Mouse (Mus musculus): ENCODE data around the gene Kmt2c. TPM values are rescaled to one million over a fixed set of nuclear protein-coding genes. Genes with fewer than 3 reads are reported as not detected.

Kmt2c gene
- polyA plus RNA-seq, 1 experiment, result 42.6 TPM

DNA sequence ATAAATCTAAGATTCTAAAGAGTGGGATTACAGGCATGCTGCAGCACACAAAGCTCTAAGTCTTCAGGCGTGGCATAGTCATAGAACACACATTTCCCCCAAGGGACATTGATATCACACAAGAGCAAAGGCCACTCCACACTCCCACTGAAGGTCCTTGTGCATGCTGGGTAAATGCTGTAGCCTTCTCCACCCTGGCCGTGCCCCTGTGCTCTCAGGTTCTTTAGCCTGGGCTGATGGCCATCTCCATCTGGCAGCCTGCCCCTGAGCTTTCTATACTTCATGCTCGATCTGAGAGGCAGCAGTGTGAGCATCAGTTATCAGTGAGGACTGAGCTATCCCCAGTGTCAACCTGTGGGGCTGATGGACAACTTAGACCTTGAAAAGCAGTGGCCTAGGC, 21.2 kb upstream of the Kmt2c start:
- DNase-seq, result no peak
- no peak overlapping the region for H3K4me3 ChIP-seq (ENCODE audit: control insufficient read depth, insufficient read depth, low read length)
- no peak overlapping the region for H3K27ac ChIP-seq (ENCODE audit: control insufficient read depth, insufficient read depth, low read length)
- WGBS, result 94% methylated on average over 3 of the region's 3 CpGs
- no peak for TF ChIP-seq CTCF (IDR thresholded peaks at IDR 0.05; ENCODE audit: borderline replicate concordance, control insufficient read depth, extremely low read depth, insufficient read depth, low read length, poor library complexity)
- H3K36me3 ChIP-seq (ENCODE audit: control insufficient read depth, insufficient read depth, low read length), result no peaks in the 10 kb centered on the region
- H3K4me1 ChIP-seq (replicated peaks; ENCODE audit: control insufficient read depth, insufficient read depth, low read length), result no peaks in the 10 kb centered on the region
- H3K27me3 ChIP-seq (ENCODE audit: control insufficient read depth, insufficient read depth, low read length), result no peaks in the 10 kb centered on the region

DNA sequence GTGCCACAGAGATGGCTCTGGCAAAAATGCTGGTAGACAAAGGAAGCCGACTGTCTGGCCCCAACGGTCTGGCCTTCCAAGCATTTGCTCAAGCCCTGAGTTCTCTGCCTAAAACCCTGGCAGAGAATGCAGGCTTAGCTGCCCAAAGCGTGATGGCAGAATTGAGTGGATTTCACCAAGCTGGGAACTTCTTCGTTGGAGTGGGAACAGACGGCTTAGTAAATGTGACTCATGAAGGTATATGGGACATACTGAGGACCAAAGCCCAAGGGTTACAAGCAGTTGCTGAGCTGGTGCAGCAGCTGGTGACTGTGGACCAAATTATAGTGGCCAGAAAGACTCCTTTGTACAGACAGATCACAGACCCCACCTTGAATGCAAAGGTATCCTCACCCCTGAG, 19.0 kb upstream of the Kmt2c start:
- no peaks in the 10 kb centered on the region for H3K4me1 ChIP-seq (replicated peaks; ENCODE audit: control insufficient read depth, insufficient read depth, low read length)
- no peak overlapping the region for H3K27ac ChIP-seq (ENCODE audit: control insufficient read depth, insufficient read depth, low read length)
- no peak overlapping the region for H3K4me3 ChIP-seq (ENCODE audit: control insufficient read depth, insufficient read depth, low read length)
- DNase-seq, result no peak
- WGBS, result 95% methylated on average over 5 of the region's 5 CpGs
- TF ChIP-seq CTCF (IDR thresholded peaks at IDR 0.05; ENCODE audit: borderline replicate concordance, control insufficient read depth, extremely low read depth, insufficient read depth, low read length, poor library complexity), result no peak
- TF ChIP-seq POLR2A (IDR thresholded peaks at IDR 0.05; ENCODE audit: control insufficient read depth, extremely low read depth, insufficient read depth, low read length, poor library complexity), result no peak
- no peaks in the 10 kb centered on the region for H3K36me3 ChIP-seq (ENCODE audit: control insufficient read depth, insufficient read depth, low read length)
- no peaks in the 10 kb centered on the region for H3K27me3 ChIP-seq (ENCODE audit: control insufficient read depth, insufficient read depth, low read length)

DNA sequence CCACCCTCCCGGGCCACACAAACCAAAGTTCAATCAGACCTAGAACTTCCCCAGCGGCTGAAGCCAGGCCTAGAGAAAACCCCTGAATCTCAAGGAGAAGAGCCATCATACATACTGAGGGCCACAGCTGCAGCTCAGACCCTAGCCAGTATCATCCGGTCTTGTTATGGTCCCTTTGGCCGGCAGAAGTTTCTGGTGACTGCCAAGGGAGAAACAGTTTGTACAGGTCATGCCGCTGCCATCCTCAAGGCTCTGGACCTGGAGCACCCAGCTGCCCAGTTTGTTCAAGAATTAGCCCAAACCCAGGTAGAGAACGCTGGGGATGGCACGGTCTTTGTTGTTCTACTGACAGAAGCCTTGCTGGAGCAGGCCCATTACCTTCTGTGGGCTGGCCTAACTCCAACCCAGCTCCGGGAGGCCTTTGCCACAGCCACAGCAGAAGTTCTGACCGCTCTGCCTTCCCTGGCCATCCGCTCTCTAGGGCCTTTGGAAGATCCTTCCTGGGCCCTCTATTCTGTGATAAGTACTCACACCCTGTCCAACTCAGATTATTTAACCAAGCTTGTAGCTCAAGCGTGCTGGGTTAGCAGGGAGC, 17.8 kb upstream of the Kmt2c start:
- TF ChIP-seq POLR2A (IDR thresholded peaks at IDR 0.05; ENCODE audit: control insufficient read depth, extremely low read depth, insufficient read depth, low read length, poor library complexity), result no peak
- no peak for TF ChIP-seq CTCF (IDR thresholded peaks at IDR 0.05; ENCODE audit: borderline replicate concordance, control insufficient read depth, extremely low read depth, insufficient read depth, low read length, poor library complexity)
- 95% methylated on average over 11 of the region's 11 CpGs for WGBS

DNA sequence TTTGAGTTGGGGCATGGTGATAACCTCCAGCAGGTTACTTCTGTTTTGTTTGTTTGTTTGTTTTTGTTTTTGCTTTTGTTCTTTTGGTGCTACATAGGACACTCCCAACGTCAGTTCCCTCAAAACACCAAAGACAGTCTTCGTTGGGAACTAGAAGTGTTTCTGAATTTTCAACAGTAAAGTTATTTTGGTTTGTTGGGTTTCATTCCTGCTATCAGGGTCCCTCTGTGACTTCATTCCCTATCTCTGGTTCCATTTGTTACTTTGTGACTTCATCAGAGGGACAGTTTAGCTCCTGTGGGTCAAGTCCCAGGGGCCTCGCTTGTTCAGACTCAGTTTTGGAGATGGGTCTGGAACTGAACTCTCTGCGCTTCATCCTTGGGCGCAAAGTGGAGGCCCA, 17.2 kb upstream of the Kmt2c start, which contains the start of gene Cct8l1:
Gene Cct8l1, plus strand, starts transcription at position 301 of the 400 bp plus-strand sequence.
- Histone ChIP-seq H3K27me3 (ENCODE audit: control insufficient read depth, insufficient read depth, low read length) (no peaks in the 10 kb centered on the region), H3K36me3 (ENCODE audit: control insufficient read depth, insufficient read depth, low read length) (no peaks in the 10 kb centered on the region), H3K27ac (ENCODE audit: control insufficient read depth, insufficient read depth, low read length) (no peak within 1 kb of the TSS), H3K4me1 (replicated peaks; ENCODE audit: control insufficient read depth, insufficient read depth, low read length) (no peaks in the 10 kb centered on the region), H3K4me3 (ENCODE audit: control insufficient read depth, insufficient read depth, low read length) (no peak within 1 kb of the TSS)
- no peak for DNase-seq
- no peak for TF ChIP-seq POLR2A (IDR thresholded peaks at IDR 0.05; ENCODE audit: control insufficient read depth, extremely low read depth, insufficient read depth, low read length, poor library complexity)
- no peak for TF ChIP-seq CTCF (IDR thresholded peaks at IDR 0.05; ENCODE audit: borderline replicate concordance, control insufficient read depth, extremely low read depth, insufficient read depth, low read length, poor library complexity)
- 98% methylated on average over 5 of the region's 5 CpGs for WGBS

More for the DNA sequence above, 17.8 kb upstream of the Kmt2c start:
- no peak for DNase-seq
- H3K27me3 ChIP-seq (ENCODE audit: control insufficient read depth, insufficient read depth, low read length), result no peaks in the 10 kb centered on the region
- H3K36me3 ChIP-seq (ENCODE audit: control insufficient read depth, insufficient read depth, low read length), result no peaks in the 10 kb centered on the region
- H3K4me1 ChIP-seq (replicated peaks; ENCODE audit: control insufficient read depth, insufficient read depth, low read length), result no peaks in the 10 kb centered on the region
- no peak overlapping the region for H3K4me3 ChIP-seq (ENCODE audit: control insufficient read depth, insufficient read depth, low read length)
- H3K27ac ChIP-seq (ENCODE audit: control insufficient read depth, insufficient read depth, low read length), result no peak overlapping the region

DNA sequence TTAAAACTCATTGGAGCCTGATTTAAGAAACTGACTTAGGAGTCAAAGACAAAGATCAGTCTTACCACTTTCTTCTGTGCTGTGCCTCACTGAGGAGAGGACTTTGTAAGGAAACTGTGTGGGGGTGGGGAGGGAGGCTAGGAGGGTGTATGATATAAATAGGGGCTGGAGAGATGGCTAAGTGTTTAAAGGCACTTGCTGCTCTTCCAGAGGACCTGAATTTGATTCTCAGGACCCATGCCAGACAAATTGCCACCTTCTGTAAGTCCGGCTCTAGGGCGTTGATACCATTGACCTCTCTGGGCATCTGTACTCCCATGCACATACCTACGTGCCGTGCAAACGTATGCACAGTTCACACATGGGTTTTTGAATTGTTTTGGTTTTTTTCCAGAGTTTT, 7.5 kb upstream of the Kmt2c start:
- Histone ChIP-seq H3K4me3 (ENCODE audit: control insufficient read depth, insufficient read depth, low read length) (no peak overlapping the region), H3K27ac (ENCODE audit: control insufficient read depth, insufficient read depth, low read length) (no peak overlapping the region), H3K4me1 (replicated peaks; ENCODE audit: control insufficient read depth, insufficient read depth, low read length) (no peaks in the 10 kb centered on the region), H3K27me3 (ENCODE audit: control insufficient read depth, insufficient read depth, low read length) (no peaks in the 10 kb centered on the region), H3K36me3 (ENCODE audit: control insufficient read depth, insufficient read depth, low read length) (no peaks in the 10 kb centered on the region)
- DNase-seq, result no peak
- no peak for TF ChIP-seq CTCF (IDR thresholded peaks at IDR 0.05; ENCODE audit: borderline replicate concordance, control insufficient read depth, extremely low read depth, insufficient read depth, low read length, poor library complexity)
- no peak for TF ChIP-seq POLR2A (IDR thresholded peaks at IDR 0.05; ENCODE audit: control insufficient read depth, extremely low read depth, insufficient read depth, low read length, poor library complexity)
- 95% methylated on average over 5 of the region's 5 CpGs for WGBS

DNA sequence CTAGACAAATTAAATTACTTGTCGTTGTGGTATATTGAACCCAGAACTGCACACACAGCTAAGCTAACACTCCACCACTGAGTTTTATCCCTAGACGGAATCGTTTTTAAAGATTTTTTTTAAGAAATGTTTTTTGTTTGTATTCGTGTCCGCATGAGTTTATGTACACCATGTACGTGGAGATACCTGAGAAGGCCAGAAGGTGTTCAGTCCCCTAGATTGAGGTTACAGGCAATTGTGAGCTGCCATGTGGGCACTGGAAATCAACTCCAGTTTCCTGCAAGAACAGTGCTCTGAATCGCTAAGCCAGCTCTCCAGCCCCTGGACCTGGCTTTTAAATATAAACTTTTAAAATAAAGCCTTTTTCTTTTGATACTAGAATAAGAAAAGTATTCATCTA, 2.1 kb upstream of the Kmt2c start:
- no peak for TF ChIP-seq POLR2A (IDR thresholded peaks at IDR 0.05; ENCODE audit: control insufficient read depth, extremely low read depth, insufficient read depth, low read length, poor library complexity)
- TF ChIP-seq CTCF (IDR thresholded peaks at IDR 0.05; ENCODE audit: borderline replicate concordance, control insufficient read depth, extremely low read depth, insufficient read depth, low read length, poor library complexity), result no peak
- 88% methylated on average over 7 of the region's 7 CpGs for WGBS
- H3K4me3 ChIP-seq (ENCODE audit: control insufficient read depth, insufficient read depth, low read length), result no peak overlapping the region

More for the DNA sequence above, 2.1 kb upstream of the Kmt2c start:
- Histone ChIP-seq H3K4me1 (replicated peaks; ENCODE audit: control insufficient read depth, insufficient read depth, low read length) (0 out of 2 replicates have a peak, but pooled peaks cover 5% of the 10 kb centered on the region), H3K36me3 (ENCODE audit: control insufficient read depth, insufficient read depth, low read length) (no peaks in the 10 kb centered on the region), H3K27me3 (ENCODE audit: control insufficient read depth, insufficient read depth, low read length) (no peaks in the 10 kb centered on the region), H3K27ac (ENCODE audit: control insufficient read depth, insufficient read depth, low read length) (no peak overlapping the region)
- DNase-seq, result no peak
